Mouse (Mus musculus) right cerebral cortex, adult 18-20 months (tissue): ENCODE data around the gene E2f1.
A peak's percentile ranks its signal among the peaks of the same experiment; 100 is the strongest.

Experiments
- DNase-seq: peaks from one replicate; pipeline ENCODE4 v3.0.0; 2022; ENCODE audit warnings: mixed read lengths

The E2f1 gene

DNA sequence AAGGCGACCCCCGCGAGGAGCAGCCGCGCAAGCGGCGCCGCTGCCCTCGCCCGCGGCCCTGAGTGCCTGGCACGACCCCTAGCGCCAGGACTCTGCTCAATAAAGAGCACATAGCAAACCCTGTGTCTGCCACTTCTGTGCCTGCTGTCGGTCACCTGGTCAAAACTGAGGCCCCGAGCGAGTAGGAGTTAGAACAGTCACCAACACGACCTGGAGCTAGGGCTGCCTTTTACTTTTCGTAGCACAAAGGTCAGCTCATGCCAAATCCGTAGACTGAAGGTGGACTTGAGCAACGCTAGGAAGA is 19.9 kb downstream of the E2f1 start:
- no peak for DNase-seq

GRCm38 (mm10) chr2:154549127-154549885 is 20.4 kb downstream of the E2f1 start:
- DNase-seq, result peak; percentile 64

- no peak for DNase-seq
These were observed 21.0 kb downstream of the E2f1 start for GRCm38 (mm10) chr2:154548688-154549087.

DNA sequence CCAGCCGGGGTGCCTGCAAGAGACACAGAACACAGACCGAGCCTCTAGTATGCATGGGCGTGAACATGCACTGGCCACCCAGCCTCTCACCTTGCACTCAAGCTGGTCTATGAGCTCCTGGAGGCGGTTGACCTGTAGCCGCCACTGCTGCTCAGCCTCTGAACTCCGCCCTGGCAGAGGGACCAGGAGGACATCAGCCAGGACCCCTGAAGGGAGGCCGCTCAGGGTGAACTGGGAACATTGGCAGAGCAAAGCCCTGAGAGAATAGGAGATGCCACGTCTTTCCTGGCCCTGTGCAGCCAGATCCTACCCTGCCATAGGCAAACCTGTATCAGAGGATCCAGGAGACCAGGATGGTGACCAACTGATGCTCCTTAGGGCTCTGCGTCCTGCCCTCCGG is 23.0 kb downstream of the E2f1 start, which contains the start of gene 1700003F12Rik:
Gene 1700003F12Rik, plus strand, starts transcription at position 375 of the 400 bp plus-strand sequence.
- no peak for DNase-seq

DNA sequence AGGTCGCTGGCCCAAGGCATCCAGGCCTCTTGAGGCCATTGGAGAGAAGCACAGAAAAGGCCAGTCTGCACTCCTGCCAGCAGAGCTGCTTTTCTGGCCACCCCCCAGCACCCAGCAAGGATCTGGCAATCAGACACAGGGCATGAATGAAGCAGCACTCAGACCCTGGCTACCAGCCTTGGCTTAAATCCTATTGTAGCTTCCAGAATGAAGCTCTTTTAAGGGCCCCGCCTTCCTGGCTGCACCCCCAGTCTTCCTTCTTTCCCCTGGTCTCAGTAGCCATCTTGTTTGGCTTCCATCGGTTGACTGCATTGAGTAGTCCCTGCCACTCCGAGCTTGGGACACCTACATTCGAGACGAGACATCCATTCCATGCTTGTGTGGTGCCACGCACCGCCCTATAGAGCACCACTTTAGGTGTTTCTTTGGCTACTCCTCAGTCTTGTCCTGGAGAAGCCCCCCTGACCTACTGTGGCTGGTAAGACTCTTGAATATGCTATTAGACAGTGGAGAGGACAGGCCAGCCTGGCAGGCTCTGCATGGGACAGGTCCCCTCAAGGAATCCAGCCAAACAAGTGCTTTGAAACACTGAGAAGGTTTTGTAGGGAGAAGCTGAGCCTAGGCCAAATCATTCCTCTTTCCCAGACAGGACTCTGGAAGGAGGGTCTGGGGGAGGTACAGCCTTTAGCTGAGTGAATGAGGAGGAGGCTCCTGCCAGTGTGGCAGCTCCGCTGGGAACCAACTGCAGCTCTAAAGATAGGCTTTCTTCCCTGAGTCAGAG is 25.9 kb downstream of the E2f1 start:
- DNase-seq, result peak; percentile 62

DNA sequence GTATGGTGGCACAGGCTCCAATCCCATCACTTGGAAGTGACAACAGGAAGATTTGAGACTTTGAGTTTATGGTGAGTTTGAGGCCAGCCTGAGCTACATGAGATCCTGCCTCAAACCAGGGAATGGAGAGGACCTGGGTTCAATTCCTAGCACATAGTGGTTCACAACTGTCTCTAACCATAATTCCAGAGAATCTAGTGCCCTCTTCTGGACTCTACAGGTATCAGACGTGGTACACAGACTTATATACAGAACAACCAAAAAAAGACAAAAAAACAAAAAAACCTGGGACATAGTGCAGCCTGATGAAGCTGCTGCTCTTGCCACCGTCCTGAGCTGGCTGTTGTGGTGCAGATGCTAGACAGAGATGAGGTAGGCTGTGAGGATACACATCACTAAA is 28.1 kb downstream of the E2f1 start:
- no peak for DNase-seq

DNA sequence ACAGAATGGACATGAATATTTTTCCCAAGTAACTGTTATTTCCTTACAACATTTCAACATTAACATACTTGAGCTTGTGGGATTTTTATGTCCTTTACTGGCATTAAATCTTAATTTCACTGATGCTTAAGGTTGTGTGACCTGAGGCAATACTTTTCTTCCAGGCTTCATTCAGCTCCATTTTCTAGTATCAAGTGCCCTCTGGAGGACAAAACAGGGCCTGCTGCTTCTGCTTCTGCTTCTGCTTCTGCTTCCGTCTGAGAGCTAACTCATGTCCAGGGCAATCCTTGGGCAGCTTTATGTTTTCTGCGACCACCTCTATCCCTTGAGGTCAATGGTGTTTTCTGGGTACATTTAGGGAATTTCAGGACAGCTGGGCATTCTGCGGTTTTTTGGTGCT is 30.0 kb downstream of the E2f1 start:
- DNase-seq, result no peak

- no peak for DNase-seq
These were observed 31.0 kb downstream of the E2f1 start for GRCm38 (mm10) chr2:154538710-154539109.

DNA sequence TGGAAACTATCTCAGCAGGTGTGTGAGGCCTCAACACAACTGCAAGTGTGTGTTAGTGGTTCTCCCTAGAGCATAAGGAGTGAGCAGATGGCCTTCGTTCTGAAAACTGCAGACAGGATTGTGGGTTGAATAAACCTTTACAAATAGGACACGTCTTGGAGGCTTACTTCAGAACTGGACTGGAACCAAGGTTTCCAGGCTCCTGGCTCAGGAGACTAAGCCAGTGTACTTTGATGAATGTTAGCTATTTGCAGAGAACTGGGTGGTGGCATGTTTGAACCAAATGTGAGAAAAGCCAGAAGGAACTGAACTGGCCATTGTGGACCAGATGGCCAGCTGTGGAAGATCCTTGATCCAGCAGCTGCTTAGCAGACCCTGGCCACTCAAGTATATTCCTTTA is 31.4 kb downstream of the E2f1 start:
- DNase-seq, result peak; percentile 80

DNA sequence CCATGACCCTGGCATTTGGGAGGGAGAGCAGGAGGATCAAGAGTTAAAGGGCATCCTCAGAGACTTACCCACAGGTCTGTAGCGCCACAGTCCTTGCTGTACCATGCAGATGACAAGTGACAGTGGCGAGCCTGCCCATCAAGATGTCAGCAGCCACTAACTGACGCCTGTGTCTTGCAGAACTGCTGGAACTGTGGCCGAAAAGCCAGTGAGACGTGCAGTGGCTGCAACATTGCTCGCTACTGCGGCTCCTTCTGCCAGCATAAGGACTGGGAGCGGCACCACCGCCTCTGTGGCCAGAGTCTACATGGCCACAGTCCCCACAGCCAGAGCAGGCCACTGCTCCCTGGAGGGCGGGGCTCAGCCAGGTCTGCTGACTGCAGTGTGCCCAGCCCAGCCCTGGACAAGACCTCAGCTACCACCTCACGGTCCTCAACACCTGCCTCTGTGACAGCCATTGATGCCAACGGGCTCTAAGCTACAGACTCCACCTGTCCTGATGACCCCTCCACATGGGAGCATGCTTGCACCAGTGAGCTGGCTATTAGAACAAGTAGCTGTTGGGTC is 34.9 kb downstream of the E2f1 start:
- DNase-seq, result no peak

- DNase-seq, result no peak
These were observed 36.8 kb downstream of the E2f1 start for GRCm38 (mm10) chr2:154532888-154533287.

DNA sequence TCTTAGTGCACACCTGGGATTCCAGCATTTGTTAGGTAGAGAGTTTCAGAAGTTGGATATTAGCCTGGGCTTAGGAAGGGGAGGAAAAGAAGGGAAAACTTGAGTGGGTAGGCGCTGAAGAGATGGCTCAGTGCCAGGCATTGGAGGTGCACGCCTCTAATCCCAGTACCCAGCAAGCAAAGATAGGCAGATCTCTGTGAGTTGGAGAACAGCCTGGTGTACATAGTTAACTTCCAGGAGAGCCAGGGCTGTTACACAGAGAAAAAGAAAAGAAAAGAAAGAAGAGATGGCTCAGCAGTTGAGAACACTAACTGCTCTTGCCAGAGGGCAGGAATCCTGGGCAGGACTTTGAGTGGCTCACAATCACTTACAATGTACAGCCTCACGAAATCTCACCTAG is 43.2 kb downstream of the E2f1 start:
- no peak for DNase-seq

DNA sequence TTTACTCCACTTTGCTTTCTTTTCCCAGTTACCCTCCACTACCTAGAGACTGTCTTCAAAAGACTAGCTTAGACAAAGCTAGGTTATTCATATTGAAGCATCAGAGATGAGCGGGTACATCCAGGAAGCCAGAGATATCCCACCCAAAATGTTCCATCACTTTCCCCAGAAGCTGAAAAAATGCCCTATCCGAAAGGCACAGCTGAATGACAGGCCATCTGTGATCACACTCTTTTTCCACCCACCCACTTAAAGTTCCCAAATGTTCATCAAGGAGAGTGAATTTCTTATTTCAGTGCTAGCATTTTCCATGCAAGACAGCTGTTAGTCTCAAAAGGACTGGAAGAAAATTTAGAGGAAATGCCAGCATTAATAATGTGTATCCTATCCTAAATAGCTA is 44.4 kb downstream of the E2f1 start:
- peak; percentile 73 for DNase-seq

- DNase-seq, result no peak
These were observed 47.4 kb downstream of the E2f1 start for GRCm38 (mm10) chr2:154522334-154522733.

DNA sequence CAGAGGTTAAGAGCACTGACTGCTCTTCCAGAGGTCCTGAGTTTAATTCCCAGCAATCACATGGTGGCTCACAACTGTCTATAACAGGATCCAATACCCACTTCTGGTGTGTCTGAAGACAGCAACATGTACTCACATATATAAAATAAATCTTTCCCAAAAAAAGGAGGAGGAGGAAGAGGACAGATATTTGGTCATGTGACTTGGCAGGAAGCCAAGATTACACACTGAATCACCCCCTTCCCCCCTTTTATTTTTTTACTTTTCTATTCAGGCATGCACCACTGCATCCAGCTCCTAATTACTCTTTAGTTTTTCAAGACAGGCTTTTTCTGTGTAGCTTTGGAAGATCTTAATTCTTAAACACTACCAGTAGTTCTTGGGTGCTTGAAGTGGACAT is 48.2 kb downstream of the E2f1 start:
- no peak for DNase-seq

DNA sequence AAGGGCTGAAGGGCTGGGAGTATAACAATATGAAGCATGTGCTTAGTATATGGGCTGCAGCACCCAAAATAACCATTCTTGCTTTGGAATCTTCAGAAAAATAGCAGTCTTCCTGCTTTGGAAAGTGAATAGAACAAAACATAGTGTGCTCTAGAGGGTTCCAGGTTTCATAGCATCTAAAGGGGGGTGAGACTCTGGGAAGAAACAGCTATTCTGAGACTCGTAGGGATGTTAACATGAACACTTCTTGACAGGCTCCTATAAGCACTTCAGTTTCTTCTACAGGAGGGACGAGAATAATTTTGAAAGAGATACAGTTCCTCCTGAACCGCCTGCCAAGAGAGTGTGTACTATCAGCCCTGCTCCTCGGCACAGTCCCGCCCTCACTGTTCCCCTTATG is 52.3 kb downstream of the E2f1 start:
- DNase-seq, result no peak

GRCm38 (mm10) chr2:154516944-154517343 is 52.7 kb downstream of the E2f1 start:
- no peak for DNase-seq

- DNase-seq, result no peak
These were observed 59.6 kb downstream of the E2f1 start for GRCm38 (mm10) chr2:154510141-154510540.
